Mouse (Mus musculus): ENCODE data around the gene Pik3r5. TPM values are rescaled to one million over a fixed set of nuclear protein-coding genes. Genes with fewer than 3 reads are reported as not detected.

Pik3r5 gene
- polyA plus RNA-seq (2012; rRNA removed) = 34.7 and 37.3 TPM in 2 replicates

GRCm38 (mm10) chr11:68431699-68432360 is at the start of gene Pik3r5:
Pik3r5 (plus strand) TSS chr11:68432121.
- Histone ChIP-seq H3K36me3 (ENCODE audit: control insufficient read depth, insufficient read depth, low read length) (no peaks in the 10 kb centered on the region), H3K27me3 (ENCODE audit: control insufficient read depth, insufficient read depth, low read length) (no peaks in the 10 kb centered on the region), H3K4me1 (ENCODE audit: control insufficient read depth, insufficient read depth, insufficient read length) (peaks cover 22% of the 10 kb centered on the region), H3K4me3 (ENCODE audit: extremely low read depth, insufficient read depth, insufficient read length) (peak within 1 kb of the TSS; percentile 88), H3K27ac (ENCODE audit: insufficient read depth, low read length) (peak within 1 kb of the TSS; percentile 97)
- under 1% methylated on average over 35 of the region's 35 CpGs for whole genome bisulfite sequencing
- peak; percentile 85 to 86 for DNase-seq (ENCODE audit: low read depth in 1 of 2, low spot score in 2 of 2)
- TF ChIP-seq CTCF (IDR thresholded peaks at IDR 0.05; ENCODE audit: extremely low read depth, insufficient read depth, insufficient read length, insufficient replicate concordance) = peak; percentile 70
- TF ChIP-seq POLR2A (IDR thresholded peaks at IDR 0.05; ENCODE audit: low read depth, low read length) = peak; percentile 36

- TF ChIP-seq CTCF (IDR thresholded peaks at IDR 0.05; ENCODE audit: extremely low read depth, insufficient read depth, insufficient read length, insufficient replicate concordance) (no peak), POLR2A (IDR thresholded peaks at IDR 0.05; ENCODE audit: low read depth, low read length) (no peak)
- H3K36me3 ChIP-seq (ENCODE audit: control insufficient read depth, insufficient read depth, low read length) = no peaks in the 10 kb centered on the region
- 27% methylated on average over 10 of the region's 10 CpGs for WGBS
- no peak overlapping the region for H3K27ac ChIP-seq (ENCODE audit: insufficient read depth, low read length)
- peaks cover 33% of the 10 kb centered on the region for H3K27me3 ChIP-seq (ENCODE audit: control insufficient read depth, insufficient read depth, low read length)
- peaks cover 17% of the 10 kb centered on the region for H3K4me1 ChIP-seq (ENCODE audit: control insufficient read depth, insufficient read depth, insufficient read length)
- H3K4me3 ChIP-seq (ENCODE audit: extremely low read depth, insufficient read depth, insufficient read length) = no peak overlapping the region
- no peak for DNase-seq (ENCODE audit: low read depth in 1 of 2, low spot score in 2 of 2)
Measured at GRCm38 (mm10) chr11:68383519-68383918, 48.4 kb upstream of the Pik3r5 start.

GRCm38 (mm10) chr11:68384131-68384530 is 47.8 kb upstream of the Pik3r5 start:
- 18% methylated on average over 12 of the region's 12 CpGs for WGBS
- Histone ChIP-seq H3K27ac (ENCODE audit: insufficient read depth, low read length) (no peak overlapping the region), H3K36me3 (ENCODE audit: control insufficient read depth, insufficient read depth, low read length) (no peaks in the 10 kb centered on the region), H3K27me3 (ENCODE audit: control insufficient read depth, insufficient read depth, low read length) (peaks cover 34% of the 10 kb centered on the region), H3K4me3 (ENCODE audit: extremely low read depth, insufficient read depth, insufficient read length) (no peak overlapping the region), H3K4me1 (ENCODE audit: control insufficient read depth, insufficient read depth, insufficient read length) (peaks cover 17% of the 10 kb centered on the region)
- TF ChIP-seq CTCF (IDR thresholded peaks at IDR 0.05; ENCODE audit: extremely low read depth, insufficient read depth, insufficient read length, insufficient replicate concordance) (no peak), POLR2A (IDR thresholded peaks at IDR 0.05; ENCODE audit: low read depth, low read length) (no peak)
- no peak for DNase-seq (ENCODE audit: low read depth in 1 of 2, low spot score in 2 of 2)

GRCm38 (mm10) chr11:68384592-68385020 is 47.3 kb upstream of the Pik3r5 start:
- DNase-seq (ENCODE audit: low read depth in 1 of 2, low spot score in 2 of 2) = no peak
- H3K36me3 ChIP-seq (ENCODE audit: control insufficient read depth, insufficient read depth, low read length) = no peaks in the 10 kb centered on the region
- no peak overlapping the region for H3K27ac ChIP-seq (ENCODE audit: insufficient read depth, low read length)
- WGBS = 3% methylated on average over 27 of the region's 27 CpGs
- H3K4me1 ChIP-seq (ENCODE audit: control insufficient read depth, insufficient read depth, insufficient read length) = peaks cover 17% of the 10 kb centered on the region
- H3K27me3 ChIP-seq (ENCODE audit: control insufficient read depth, insufficient read depth, low read length) = peaks cover 36% of the 10 kb centered on the region
- no peak overlapping the region for H3K4me3 ChIP-seq (ENCODE audit: extremely low read depth, insufficient read depth, insufficient read length)
- TF ChIP-seq POLR2A (IDR thresholded peaks at IDR 0.05; ENCODE audit: low read depth, low read length) (no peak), CTCF (IDR thresholded peaks at IDR 0.05; ENCODE audit: extremely low read depth, insufficient read depth, insufficient read length, insufficient replicate concordance) (no peak)

GRCm38 (mm10) chr11:68385021-68385821 is 46.7 kb upstream of the Pik3r5 start:
- no peak for TF ChIP-seq POLR2A (IDR thresholded peaks at IDR 0.05; ENCODE audit: low read depth, low read length)
- no peak for TF ChIP-seq CTCF (IDR thresholded peaks at IDR 0.05; ENCODE audit: extremely low read depth, insufficient read depth, insufficient read length, insufficient replicate concordance)
- Histone ChIP-seq H3K27me3 (ENCODE audit: control insufficient read depth, insufficient read depth, low read length) (peaks cover 36% of the 10 kb centered on the region), H3K27ac (ENCODE audit: insufficient read depth, low read length) (no peak overlapping the region), H3K36me3 (ENCODE audit: control insufficient read depth, insufficient read depth, low read length) (no peaks in the 10 kb centered on the region), H3K4me1 (ENCODE audit: control insufficient read depth, insufficient read depth, insufficient read length) (peaks cover 17% of the 10 kb centered on the region), H3K4me3 (ENCODE audit: extremely low read depth, insufficient read depth, insufficient read length) (peak overlapping the region; percentile 20; the same call in 1 of the 2 replicates)
- 3% methylated on average over 94 of the region's 94 CpGs for WGBS
- DNase-seq (ENCODE audit: low read depth in 1 of 2, low spot score in 2 of 2) = no peak

- H3K27ac ChIP-seq (ENCODE audit: insufficient read depth, low read length) = no peak overlapping the region
- H3K4me1 ChIP-seq (ENCODE audit: control insufficient read depth, insufficient read depth, insufficient read length) = peaks cover 17% of the 10 kb centered on the region
- peaks cover 42% of the 10 kb centered on the region for H3K27me3 ChIP-seq (ENCODE audit: control insufficient read depth, insufficient read depth, low read length)
- no peak for DNase-seq (ENCODE audit: low read depth in 1 of 2, low spot score in 2 of 2)
- TF ChIP-seq CTCF (IDR thresholded peaks at IDR 0.05; ENCODE audit: extremely low read depth, insufficient read depth, insufficient read length, insufficient replicate concordance) (no peak), POLR2A (IDR thresholded peaks at IDR 0.05; ENCODE audit: low read depth, low read length) (no peak)
- peak overlapping the region; percentile 69 for H3K4me3 ChIP-seq (ENCODE audit: extremely low read depth, insufficient read depth, insufficient read length)
- WGBS = 1% methylated on average over 62 of the region's 68 CpGs
- H3K36me3 ChIP-seq (ENCODE audit: control insufficient read depth, insufficient read depth, low read length) = no peaks in the 10 kb centered on the region
Measured at GRCm38 (mm10) chr11:68385921-68386588, 45.9 kb upstream of the Pik3r5 start.
